Mouse (Mus musculus) liver, embryonic 12.5 days (tissue): ENCODE measurements around the gene Mgat5. TPM values are rescaled to one million over a fixed set of nuclear protein-coding genes. Genes with fewer than 3 reads are reported as not detected.

Experiments used
- ATAC-seq: fragments of 200-750 bp; cut with Nextera tagmentation; 2 replicates; pipeline ENCODE4 v1.8.0; 2017; ENCODE audit warnings: moderate number of reproducible peaks, mild to moderate bottlenecking, moderate library complexity
- H3K27ac ChIP-seq: fragments of 300-500 bp; sonication (generic); 2 replicates; pipeline ENCODE4 v1.5.1; 2016; ENCODE audit warnings: mild to moderate bottlenecking
- H3K27me3 ChIP-seq: fragments of 300-500 bp; sonication (generic); replicated peaks from 2 replicates; pipeline ENCODE4 v1.6.1; 2016; ENCODE audit warnings: mild to moderate bottlenecking, moderate library complexity
- H3K36me3 ChIP-seq: fragments of 300-500 bp; sonication (generic); 2 replicates; pipeline ENCODE4 v1.6.1; 2016; ENCODE audit warnings: mild to moderate bottlenecking, moderate library complexity
- H3K4me1 ChIP-seq: fragments of 300-500 bp; sonication (generic); 2 replicates; pipeline ENCODE4 v1.6.1; 2016
- H3K4me2 ChIP-seq: fragments of 300-500 bp; sonication (generic); 2 replicates; pipeline ENCODE4 v1.6.1; 2016; ENCODE audit warnings: mild to moderate bottlenecking, moderate library complexity
- H3K4me3 ChIP-seq: fragments of 300-500 bp; sonication (generic); 2 replicates; pipeline ENCODE4 v1.5.1; 2016; ENCODE audit warnings: mild to moderate bottlenecking, moderate library complexity
- H3K9ac ChIP-seq: fragments of 300-500 bp; sonication (generic); 2 replicates; pipeline ENCODE4 v1.6.1; 2016; ENCODE audit warnings: mild to moderate bottlenecking, moderate library complexity
- H3K9me3 ChIP-seq: fragments of 300-500 bp; sonication (generic); replicated peaks from 2 replicates; pipeline ENCODE4 v1.6.1; 2016; ENCODE audit warnings: mild to moderate bottlenecking, moderate library complexity
- WGBS: fragments of 180-500 bp; shearing (Covaris S2); methylation state at CpG from one replicate; pipeline ENCODE4 v1.1.7; 2016; ENCODE audit not compliant: insufficient replicate concordance; 5-methylcytosine and 5-hydroxymethylcytosine counted together
- polyA plus RNA-seq: library from polyadenylated mRNA; unstranded; fragments of >200 nt; fragmentation: Nextera tagmentation; extraction: Ambion mirVana; gene quantifications from 2 replicates; pipeline ENCODE4 v1.2.1, GENCODE M21; 2016

Gene Mgat5
- polyA plus RNA-seq, 1 experiment from 2014 or later: 1.3 TPM

DNA sequence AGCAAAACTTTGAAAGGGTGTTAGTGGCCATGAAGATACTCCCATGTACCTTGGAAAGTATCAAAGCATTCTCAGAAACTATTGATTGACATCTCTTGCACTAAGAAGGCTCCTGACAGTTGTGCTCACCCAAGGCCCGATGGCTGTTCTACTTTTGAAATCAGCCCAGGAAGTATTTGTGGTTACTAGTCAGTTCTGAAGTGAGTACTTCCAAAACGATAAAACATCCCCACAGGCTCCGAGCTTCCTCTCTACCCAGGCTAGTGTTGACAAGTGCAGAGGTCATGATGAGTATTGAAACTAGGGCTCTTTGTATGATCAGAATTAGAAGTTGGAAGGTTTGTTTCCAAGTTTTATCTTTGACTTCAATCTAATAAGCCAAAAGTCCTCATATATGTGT, 92.0 kb downstream of the Mgat5 start:
- H3K4me2 ChIP-seq: no peak overlapping the region
- H3K9ac ChIP-seq: no peak overlapping the region
- peaks cover 20% of the 10 kb centered on the region for H3K4me1 ChIP-seq
- no peaks in the 10 kb centered on the region for H3K36me3 ChIP-seq
- 14% methylated on average over 3 of the region's 3 CpGs for WGBS
- no peak overlapping the region for H3K27ac ChIP-seq
- H3K4me3 ChIP-seq: no peak overlapping the region
- H3K9me3 ChIP-seq: no peaks in the 10 kb centered on the region
- H3K27me3 ChIP-seq: no peaks in the 10 kb centered on the region
- ATAC-seq: no peak

DNA sequence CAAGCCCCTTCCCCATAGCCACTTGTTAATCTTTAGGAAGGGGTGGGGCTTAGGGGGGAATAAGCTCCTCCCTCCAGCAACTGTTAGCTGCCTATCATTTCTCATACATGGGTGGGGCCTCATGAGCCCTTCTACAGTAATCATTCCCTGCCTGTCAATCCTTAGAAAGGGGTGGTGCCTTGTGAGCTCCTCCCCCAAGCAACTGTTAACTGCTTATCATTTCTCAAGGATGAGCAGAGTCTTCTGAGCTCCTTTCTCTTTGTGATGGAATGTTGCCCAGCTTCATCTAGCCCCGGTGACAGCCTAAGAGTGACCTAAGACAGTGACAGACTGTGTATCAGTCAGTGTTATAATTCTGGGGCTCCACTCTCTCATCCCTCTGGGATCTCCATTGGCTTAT, 95.0 kb downstream of the Mgat5 start:
- H3K4me3 ChIP-seq: no peak overlapping the region
- H3K9ac ChIP-seq: no peak overlapping the region
- H3K4me2 ChIP-seq: no peak overlapping the region
- H3K27ac ChIP-seq: no peak overlapping the region
- ATAC-seq: peak; percentile 75
- no peaks in the 10 kb centered on the region for H3K27me3 ChIP-seq
- H3K9me3 ChIP-seq: no peaks in the 10 kb centered on the region
- peaks cover 28% of the 10 kb centered on the region for H3K4me1 ChIP-seq
- 72% methylated on average over 1 of the region's 1 CpGs for WGBS
- H3K36me3 ChIP-seq: no peaks in the 10 kb centered on the region

DNA sequence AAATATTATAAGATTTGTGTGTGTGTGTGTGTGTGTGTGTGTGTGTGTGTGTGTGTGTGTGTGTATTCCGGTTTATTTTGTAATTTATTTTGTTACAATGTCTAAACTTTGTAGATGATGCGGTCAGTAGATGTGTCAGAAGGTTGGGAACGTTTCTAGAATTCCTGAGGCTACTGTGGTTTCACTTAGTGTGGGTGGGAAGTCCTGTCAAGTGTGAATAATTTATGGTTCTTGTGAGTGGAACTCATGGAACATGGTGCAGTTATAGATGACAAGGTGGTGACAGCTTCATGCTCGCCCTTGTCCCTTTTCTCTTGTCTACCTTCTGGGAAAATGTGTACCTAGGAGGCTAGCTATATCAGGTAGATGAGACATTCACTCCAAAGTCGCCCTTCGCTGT, 96.2 kb downstream of the Mgat5 start:
- Histone ChIP-seq H3K36me3 (no peaks in the 10 kb centered on the region), H3K4me1 (peaks cover 33% of the 10 kb centered on the region), H3K27ac (no peak overlapping the region), H3K4me3 (no peak overlapping the region), H3K4me2 (no peak overlapping the region), H3K27me3 (no peaks in the 10 kb centered on the region), H3K9ac (no peak overlapping the region), H3K9me3 (no peaks in the 10 kb centered on the region)
- ATAC-seq: no peak
- WGBS: 76% methylated on average over 6 of the region's 6 CpGs

DNA sequence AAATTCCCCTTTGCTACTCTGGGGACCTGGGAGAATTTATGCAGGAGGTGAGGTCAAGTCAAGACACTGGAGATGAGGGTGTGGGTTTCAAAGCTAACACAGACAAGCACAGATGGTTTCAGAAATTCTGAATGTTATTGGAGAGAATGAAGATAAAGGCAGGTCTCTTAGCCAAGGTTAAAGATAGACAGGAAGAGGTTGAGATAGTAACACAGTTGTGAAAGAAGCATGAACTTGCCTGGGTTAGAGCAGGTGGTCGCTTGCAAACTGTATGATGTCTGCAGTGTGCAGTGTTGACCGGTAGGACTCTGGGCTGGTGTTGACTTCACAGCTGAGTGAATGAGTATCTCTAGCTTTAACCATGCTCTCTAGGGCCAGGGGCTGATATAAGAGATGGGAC, 97.8 kb downstream of the Mgat5 start:
- H3K27me3 ChIP-seq: no peaks in the 10 kb centered on the region
- H3K4me1 ChIP-seq: peaks cover 25% of the 10 kb centered on the region
- 58% methylated on average over 2 of the region's 2 CpGs for WGBS
- H3K4me2 ChIP-seq: no peak overlapping the region
- ATAC-seq: no peak
- no peaks in the 10 kb centered on the region for H3K9me3 ChIP-seq
- no peak overlapping the region for H3K4me3 ChIP-seq
- no peak overlapping the region for H3K9ac ChIP-seq
- no peak overlapping the region for H3K27ac ChIP-seq
- H3K36me3 ChIP-seq: no peaks in the 10 kb centered on the region

DNA sequence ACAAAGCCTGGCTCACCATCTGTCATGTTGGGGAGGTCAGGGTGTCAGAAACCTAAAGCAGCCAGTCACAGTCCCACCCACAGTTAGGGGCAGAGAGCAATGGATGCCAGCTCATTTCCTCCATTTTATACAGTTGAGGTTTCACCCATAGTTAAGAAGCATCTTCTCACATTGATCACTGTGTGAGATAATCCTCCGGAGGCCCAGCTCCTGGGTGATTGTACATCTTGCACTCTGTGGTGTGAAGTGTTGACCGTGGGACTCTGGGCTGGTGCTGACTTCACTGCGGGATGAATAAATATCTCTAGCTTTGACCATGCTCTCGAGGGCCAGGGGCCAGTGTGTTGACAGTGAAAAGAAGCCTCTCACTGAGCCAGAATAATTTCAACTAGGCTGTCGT, 99.0 kb downstream of the Mgat5 start:
- Histone ChIP-seq H3K9ac (no peak overlapping the region), H3K27ac (no peak overlapping the region), H3K27me3 (no peaks in the 10 kb centered on the region), H3K4me1 (peaks cover 31% of the 10 kb centered on the region), H3K4me2 (no peak overlapping the region), H3K4me3 (no peak overlapping the region), H3K36me3 (no peaks in the 10 kb centered on the region), H3K9me3 (no peaks in the 10 kb centered on the region)
- no peak for ATAC-seq
- 69% methylated on average over 5 of the region's 5 CpGs for WGBS

DNA sequence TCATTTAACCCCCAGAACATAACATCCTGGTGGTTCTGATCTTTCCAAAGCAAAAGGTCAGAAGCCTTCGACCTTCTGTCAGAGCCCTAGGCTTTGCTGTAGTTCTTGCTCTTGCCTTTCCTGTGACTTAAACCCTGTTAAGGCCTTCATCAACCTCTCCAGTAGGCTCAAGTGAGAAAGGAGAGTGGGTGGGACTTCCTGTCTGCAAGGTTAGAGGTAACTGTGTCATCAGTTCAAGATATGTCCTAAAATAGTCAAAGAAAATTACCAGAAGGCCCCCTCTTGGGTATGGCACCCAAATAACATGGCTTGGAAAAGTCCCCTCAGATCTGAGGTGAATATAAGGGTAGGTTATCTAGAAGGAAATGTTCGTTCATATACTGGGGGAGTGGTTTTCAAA, 99.5 kb downstream of the Mgat5 start:
- 52% methylated on average over 2 of the region's 2 CpGs for WGBS

DNA sequence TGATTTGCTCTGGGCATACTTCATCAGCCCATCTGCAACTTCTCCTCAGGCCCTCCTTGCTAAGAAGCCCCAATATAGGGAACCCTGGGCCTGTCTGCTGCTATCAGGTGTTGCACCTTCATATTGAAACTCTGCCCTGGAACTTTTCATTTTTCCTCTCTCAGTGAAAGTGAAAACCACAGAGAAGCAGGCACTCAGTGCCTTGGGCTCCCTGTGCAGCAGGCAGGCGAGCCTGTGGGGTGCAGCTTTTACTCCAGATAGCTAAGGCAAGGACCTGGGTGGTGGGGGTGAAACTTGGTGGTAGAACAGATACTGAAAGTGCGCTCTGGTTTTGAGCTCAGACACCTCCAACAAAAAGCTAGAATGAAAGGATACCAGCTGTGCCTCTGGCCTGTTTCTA, 100.8 kb downstream of the Mgat5 start:
- Histone ChIP-seq H3K27ac (no peak overlapping the region), H3K9me3 (no peaks in the 10 kb centered on the region), H3K4me1 (peaks cover 34% of the 10 kb centered on the region), H3K4me3 (no peak overlapping the region), H3K36me3 (no peaks in the 10 kb centered on the region), H3K27me3 (no peaks in the 10 kb centered on the region), H3K4me2 (no peak overlapping the region), H3K9ac (no peak overlapping the region)
- ATAC-seq: no peak
- 65% methylated on average over 2 of the region's 2 CpGs for WGBS

More for the DNA sequence above, 99.5 kb downstream of the Mgat5 start:
- H3K4me3 ChIP-seq: no peak overlapping the region
- H3K36me3 ChIP-seq: no peaks in the 10 kb centered on the region
- no peak overlapping the region for H3K9ac ChIP-seq
- ATAC-seq: no peak
- H3K27ac ChIP-seq: no peak overlapping the region
- no peak overlapping the region for H3K4me2 ChIP-seq
- peaks cover 33% of the 10 kb centered on the region for H3K4me1 ChIP-seq
- no peaks in the 10 kb centered on the region for H3K9me3 ChIP-seq
- H3K27me3 ChIP-seq: no peaks in the 10 kb centered on the region

DNA sequence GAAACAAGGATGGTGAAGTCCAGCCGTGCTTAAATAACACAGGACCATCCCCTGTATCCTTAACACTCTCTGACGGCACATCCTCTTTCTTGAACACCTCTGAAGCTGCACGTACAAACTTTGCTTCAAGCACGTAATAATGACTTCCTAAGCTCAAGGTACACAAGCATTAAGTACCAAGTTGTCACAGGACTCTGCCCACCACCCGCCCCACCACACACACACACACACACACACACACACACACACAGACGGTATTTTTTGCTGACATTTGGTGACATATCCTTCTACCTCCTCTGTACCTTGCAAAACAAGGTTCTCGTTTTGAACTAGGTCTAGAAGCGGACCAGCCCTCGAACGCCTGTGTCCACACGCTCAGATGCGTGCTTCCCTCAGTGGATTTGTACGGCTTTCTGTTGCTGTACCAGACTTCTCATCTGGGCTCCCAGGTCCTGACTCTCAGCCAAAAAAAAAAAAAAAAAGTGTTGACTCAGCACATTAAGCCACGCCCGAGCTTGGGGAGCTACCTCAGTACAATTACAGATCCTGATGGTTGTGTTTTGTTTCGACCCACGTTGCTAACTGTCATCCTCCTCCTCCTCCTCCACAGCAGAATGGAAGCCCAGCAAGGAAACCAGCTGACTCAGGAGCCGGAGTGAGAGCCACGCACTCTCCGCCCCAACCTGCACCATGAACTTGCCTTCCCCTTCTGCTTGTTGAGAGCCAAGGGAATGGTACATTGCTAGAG, 101.4 kb downstream of the Mgat5 start:
- no peaks in the 10 kb centered on the region for H3K9me3 ChIP-seq
- H3K4me1 ChIP-seq: peaks cover 38% of the 10 kb centered on the region
- no peaks in the 10 kb centered on the region for H3K36me3 ChIP-seq
- H3K9ac ChIP-seq: no peak overlapping the region
- WGBS: 71% methylated on average over 20 of the region's 20 CpGs
- no peak overlapping the region for H3K27ac ChIP-seq
- no peaks in the 10 kb centered on the region for H3K27me3 ChIP-seq
- H3K4me3 ChIP-seq: no peak overlapping the region
- no peak for ATAC-seq
- H3K4me2 ChIP-seq: no peak overlapping the region

DNA sequence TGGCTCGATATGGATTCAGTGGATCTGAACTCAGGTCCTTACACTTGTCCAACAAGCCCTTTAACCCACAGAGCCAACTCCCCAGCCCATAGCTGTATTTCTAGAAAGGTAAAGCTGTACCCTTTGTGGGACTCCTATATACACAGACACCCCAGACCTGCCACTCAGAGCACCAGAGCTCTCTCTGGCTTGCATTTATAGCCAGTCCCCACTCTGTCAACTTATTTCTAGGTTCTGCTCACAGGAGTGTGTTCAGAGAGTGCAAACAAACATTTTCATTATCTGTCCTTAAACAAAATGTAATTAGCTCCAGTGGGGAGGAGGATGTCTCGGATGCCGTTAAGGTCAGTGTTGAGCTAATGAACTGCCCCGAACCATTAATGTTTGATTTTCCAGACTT, 102.5 kb downstream of the Mgat5 start:
- Histone ChIP-seq H3K4me3 (no peak overlapping the region), H3K27ac (no peak overlapping the region), H3K36me3 (no peaks in the 10 kb centered on the region), H3K9me3 (no peaks in the 10 kb centered on the region), H3K4me1 (peaks cover 33% of the 10 kb centered on the region), H3K27me3 (no peaks in the 10 kb centered on the region), H3K9ac (no peak overlapping the region), H3K4me2 (no peak overlapping the region)
- no peak for ATAC-seq
- WGBS: 84% methylated on average over 4 of the region's 4 CpGs

DNA sequence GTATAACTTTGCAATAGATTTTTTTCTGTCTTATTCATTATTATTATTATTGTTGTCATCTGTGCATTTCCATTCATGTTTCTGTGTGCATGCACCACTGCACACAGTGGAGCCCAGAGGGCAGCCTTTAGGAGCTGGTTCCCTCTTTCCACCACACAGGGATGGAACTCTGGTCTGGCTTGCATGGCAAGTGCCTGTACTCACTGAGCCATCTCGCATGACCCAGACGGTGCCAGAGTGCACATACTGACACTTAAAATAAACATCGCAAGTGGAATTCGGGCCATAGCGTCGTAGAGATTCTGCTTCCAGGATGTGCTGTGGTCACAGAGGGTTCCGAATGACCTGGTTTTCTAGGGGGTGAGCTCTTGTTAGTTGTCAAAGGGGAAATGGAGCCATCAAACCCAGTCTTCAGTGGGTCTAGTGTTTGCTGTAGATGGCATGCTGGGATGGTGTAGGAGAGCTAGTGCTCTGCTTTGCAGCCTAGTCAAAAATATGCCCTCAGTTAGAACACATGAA, 103.5 kb downstream of the Mgat5 start:
- H3K9me3 ChIP-seq: no peaks in the 10 kb centered on the region
- no peak for ATAC-seq

DNA sequence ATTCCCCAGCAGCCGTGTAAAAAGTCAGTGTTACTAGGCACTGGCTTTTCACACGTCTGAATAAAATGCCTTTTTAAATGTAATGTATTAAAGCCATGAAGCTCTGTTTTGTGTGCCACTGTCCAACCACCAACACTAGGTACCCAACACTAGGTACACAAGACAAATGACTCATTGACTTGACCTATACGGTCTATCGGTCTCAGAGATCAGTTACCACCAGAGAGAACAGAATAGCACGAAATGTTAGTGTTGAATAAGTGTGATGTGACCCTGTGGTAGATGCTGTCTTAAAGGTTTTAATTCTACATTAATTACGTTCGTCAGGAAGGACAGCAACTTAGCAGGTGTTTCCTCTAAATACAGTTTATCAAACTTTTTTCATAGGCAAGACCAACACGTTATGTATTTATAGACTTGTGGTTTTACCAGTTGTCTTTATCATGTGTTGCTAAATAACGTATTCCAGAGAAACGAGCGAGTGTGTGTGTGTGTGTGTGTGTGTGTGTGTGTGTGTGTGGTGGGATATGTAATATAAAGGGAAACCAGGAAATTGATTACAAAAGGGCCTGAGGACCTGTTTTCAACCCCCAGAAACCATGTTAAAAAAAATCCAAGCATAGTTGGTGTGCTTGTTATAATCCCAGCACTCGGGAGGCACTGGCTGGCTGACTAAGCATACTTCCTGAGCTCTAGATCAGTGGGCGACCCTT, 104.3 kb downstream of the Mgat5 start:
- Histone ChIP-seq H3K27me3 (no peaks in the 10 kb centered on the region), H3K27ac (no peak overlapping the region), H3K9me3 (no peaks in the 10 kb centered on the region), H3K36me3 (no peaks in the 10 kb centered on the region), H3K4me1 (peaks cover 30% of the 10 kb centered on the region), H3K4me2 (no peak overlapping the region), H3K4me3 (no peak overlapping the region), H3K9ac (no peak overlapping the region)
- 42% methylated on average over 13 of the region's 13 CpGs for WGBS
- ATAC-seq: no peak

More for the DNA sequence above, 103.5 kb downstream of the Mgat5 start:
- WGBS: 76% methylated on average over 7 of the region's 7 CpGs
- Histone ChIP-seq H3K4me2 (no peak overlapping the region), H3K4me1 (peaks cover 30% of the 10 kb centered on the region), H3K36me3 (no peaks in the 10 kb centered on the region), H3K9ac (no peak overlapping the region), H3K27ac (no peak overlapping the region), H3K4me3 (no peak overlapping the region), H3K27me3 (no peaks in the 10 kb centered on the region)

DNA sequence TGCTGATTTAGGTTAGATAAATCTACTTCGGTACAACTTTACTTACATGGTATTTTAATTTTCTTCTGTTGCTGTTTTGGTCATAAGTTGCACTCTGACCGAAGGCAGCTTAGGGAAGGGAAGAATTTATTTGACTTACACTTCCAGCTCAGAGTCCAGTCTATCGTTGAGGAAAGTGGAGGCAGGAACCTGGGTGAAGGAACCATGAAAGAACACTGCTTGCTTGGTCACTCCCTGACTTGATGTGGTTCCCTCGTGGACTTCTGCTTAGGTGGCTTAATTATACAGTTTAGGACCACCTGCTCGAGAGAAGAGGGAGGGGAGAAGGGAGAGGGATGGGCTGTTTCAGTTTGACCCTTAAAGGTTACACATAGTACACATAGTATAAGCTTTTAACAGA, 105.2 kb downstream of the Mgat5 start:
- Histone ChIP-seq H3K27me3 (no peaks in the 10 kb centered on the region), H3K36me3 (no peaks in the 10 kb centered on the region), H3K4me3 (no peak overlapping the region), H3K4me1 (peaks cover 30% of the 10 kb centered on the region), H3K9ac (no peak overlapping the region), H3K4me2 (no peak overlapping the region), H3K9me3 (no peaks in the 10 kb centered on the region), H3K27ac (no peak overlapping the region)
- ATAC-seq: no peak
- WGBS: 66% methylated on average over 5 of the region's 5 CpGs
